Mouse (Mus musculus): Measurements from ENCODE around the gene Fgl2. TPM values are rescaled to one million over a fixed set of nuclear protein-coding genes. Genes with fewer than 3 reads are reported as not detected.

Gene Fgl2
- polyA plus RNA-seq, 1 experiment from 2014 or later = 13.0 TPM

GRCm38 (mm10) chr5:21366338-21367053 is 5.9 kb upstream of the Fgl2 start:
- Histone ChIP-seq H3K4me1 (no peaks in the 10 kb centered on the region), H3K36me3 (no peaks in the 10 kb centered on the region), H3K9ac (no peak overlapping the region), H3K9me3 (no peaks in the 10 kb centered on the region), H3K4me3 (replicated peaks) (no peak overlapping the region), H3K4me2 (no peak overlapping the region), H3K27ac (no peak overlapping the region), H3K27me3 (replicated peaks) (no peaks in the 10 kb centered on the region)
- WGBS = 65% methylated on average over 4 of the region's 4 CpGs
- ATAC-seq (ENCODE audit: insufficient read depth, low FRiP score, low read depth) = no peak

DNA sequence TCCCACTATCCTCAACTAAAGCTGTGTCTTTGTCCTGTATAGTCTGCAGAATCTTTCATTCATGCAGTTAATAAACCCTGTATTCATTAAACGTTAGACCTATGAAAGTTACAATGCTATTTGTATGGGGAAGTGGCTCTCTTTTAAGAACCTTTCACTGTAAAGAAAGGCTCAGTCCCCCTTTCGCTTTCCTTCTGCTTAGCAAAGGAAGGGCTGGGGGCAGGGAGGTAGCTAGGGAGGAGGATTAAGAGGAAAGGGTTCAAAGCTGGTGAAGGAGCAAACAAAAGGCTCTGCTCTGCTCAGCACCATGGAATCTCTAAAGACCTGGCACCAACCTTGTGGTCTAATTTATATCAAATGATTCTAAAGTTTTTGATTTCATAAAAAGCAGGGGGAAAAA is 4.9 kb upstream of the Fgl2 start:
- no peak overlapping the region for H3K4me3 ChIP-seq (replicated peaks)
- peaks cover 3% of the 10 kb centered on the region; the same call in 1 of the 2 replicates for H3K4me1 ChIP-seq
- 44% methylated on average over 2 of the region's 2 CpGs for WGBS
- H3K4me2 ChIP-seq = no peak overlapping the region
- no peaks in the 10 kb centered on the region for H3K36me3 ChIP-seq
- no peak overlapping the region for H3K9ac ChIP-seq
- ATAC-seq (ENCODE audit: insufficient read depth, low FRiP score, low read depth) = no peak
- no peaks in the 10 kb centered on the region for H3K9me3 ChIP-seq
- no peaks in the 10 kb centered on the region for H3K27me3 ChIP-seq (replicated peaks)
- no peak overlapping the region for H3K27ac ChIP-seq

- no peak overlapping the region for H3K27ac ChIP-seq
- H3K4me2 ChIP-seq = no peak overlapping the region
- 84% methylated on average over 5 of the region's 5 CpGs for WGBS
- no peaks in the 10 kb centered on the region for H3K9me3 ChIP-seq
- H3K4me3 ChIP-seq (replicated peaks) = no peak overlapping the region
- ATAC-seq (ENCODE audit: insufficient read depth, low FRiP score, low read depth) = no peak
- H3K27me3 ChIP-seq (replicated peaks) = no peaks in the 10 kb centered on the region
- peaks cover 4% of the 10 kb centered on the region; the same call in 1 of the 2 replicates for H3K4me1 ChIP-seq
- no peak overlapping the region for H3K9ac ChIP-seq
- H3K36me3 ChIP-seq = no peaks in the 10 kb centered on the region
Observed at GRCm38 (mm10) chr5:21370218-21370947, 2.1 kb upstream of the Fgl2 start.

- H3K27ac ChIP-seq = no peak overlapping the region
- H3K27me3 ChIP-seq (replicated peaks) = no peaks in the 10 kb centered on the region
- H3K9me3 ChIP-seq = no peaks in the 10 kb centered on the region
- H3K9ac ChIP-seq = no peak overlapping the region
- peaks cover 4% of the 10 kb centered on the region; the same call in 1 of the 2 replicates for H3K4me1 ChIP-seq
- H3K4me2 ChIP-seq = peak overlapping the region; percentile 92; the same call in 1 of the 2 replicates
- WGBS = 49% methylated on average over 5 of the region's 5 CpGs
- H3K36me3 ChIP-seq = no peaks in the 10 kb centered on the region
- H3K4me3 ChIP-seq (replicated peaks) = no peak overlapping the region
- ATAC-seq (ENCODE audit: insufficient read depth, low FRiP score, low read depth) = no peak
Observed at GRCm38 (mm10) chr5:21371920-21372319, 522 bp upstream of the Fgl2 start.

DNA sequence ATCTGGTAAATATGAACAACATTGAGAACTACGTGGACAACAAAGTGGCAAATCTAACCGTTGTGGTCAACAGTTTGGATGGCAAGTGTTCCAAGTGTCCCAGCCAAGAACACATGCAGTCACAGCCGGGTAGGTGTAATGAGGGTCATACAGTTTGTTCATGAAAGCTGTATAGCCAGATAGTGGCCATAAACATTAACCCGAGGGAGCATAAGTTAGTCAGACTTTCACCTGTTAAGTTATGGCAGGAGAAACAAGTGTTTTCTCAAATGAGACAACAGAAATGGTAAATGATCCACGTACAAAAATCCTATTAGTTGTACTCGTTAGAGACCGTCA is 707 bp downstream of the Fgl2 start:
- H3K9ac ChIP-seq = no peak overlapping the region

DNA sequence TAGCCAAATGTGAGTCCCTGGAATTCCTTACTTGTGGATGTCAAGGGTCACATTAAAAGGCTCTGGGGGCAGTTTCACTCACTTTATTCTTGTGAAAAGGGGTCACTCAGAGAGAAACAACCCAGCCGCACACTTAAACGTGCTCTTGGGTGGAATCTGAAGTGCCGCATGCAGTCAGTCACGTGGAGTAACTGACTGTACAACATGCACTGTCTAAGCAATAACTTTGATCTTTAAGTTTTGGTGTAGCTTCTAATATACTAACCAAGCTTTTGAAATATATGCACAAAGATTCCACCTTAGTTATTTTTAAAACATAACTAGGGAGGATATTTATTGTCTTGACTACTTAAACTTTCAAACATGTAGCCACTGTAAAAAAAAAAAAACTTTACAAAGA is 4.5 kb downstream of the Fgl2 start:
- WGBS = 80% methylated on average over 4 of the region's 4 CpGs

More for the DNA sequence above, 707 bp downstream of the Fgl2 start:
- H3K4me1 ChIP-seq = peaks cover 4% of the 10 kb centered on the region; the same call in 1 of the 2 replicates
- ATAC-seq (ENCODE audit: insufficient read depth, low FRiP score, low read depth) = no peak
- no peak overlapping the region for H3K27ac ChIP-seq
- H3K27me3 ChIP-seq (replicated peaks) = no peaks in the 10 kb centered on the region
- WGBS = 61% methylated on average over 7 of the region's 7 CpGs
- H3K9me3 ChIP-seq = no peaks in the 10 kb centered on the region
- H3K4me2 ChIP-seq = peak overlapping the region; percentile 92
- no peaks in the 10 kb centered on the region for H3K36me3 ChIP-seq
- peak overlapping the region; percentile 50 for H3K4me3 ChIP-seq (replicated peaks)

GRCm38 (mm10) chr5:21378397-21378796 is 6.0 kb downstream of the Fgl2 start:
- Histone ChIP-seq H3K4me3 (replicated peaks) (no peak overlapping the region), H3K4me2 (no peak overlapping the region), H3K27ac (no peak overlapping the region), H3K36me3 (no peaks in the 10 kb centered on the region), H3K4me1 (0 out of 2 replicates have a peak, but pooled peaks cover 10% of the 10 kb centered on the region), H3K9me3 (no peaks in the 10 kb centered on the region), H3K27me3 (replicated peaks) (no peaks in the 10 kb centered on the region), H3K9ac (no peak overlapping the region)
- ATAC-seq (ENCODE audit: insufficient read depth, low FRiP score, low read depth) = no peak
- WGBS = 39% methylated on average over 2 of the region's 2 CpGs

More for the DNA sequence above, 4.5 kb downstream of the Fgl2 start:
- Histone ChIP-seq H3K4me2 (no peak overlapping the region), H3K27me3 (replicated peaks) (no peaks in the 10 kb centered on the region), H3K4me1 (peaks cover 4% of the 10 kb centered on the region; the same call in 1 of the 2 replicates), H3K9ac (no peak overlapping the region), H3K9me3 (no peaks in the 10 kb centered on the region), H3K27ac (no peak overlapping the region), H3K36me3 (no peaks in the 10 kb centered on the region), H3K4me3 (replicated peaks) (no peak overlapping the region)
- no peak for ATAC-seq (ENCODE audit: insufficient read depth, low FRiP score, low read depth)

DNA sequence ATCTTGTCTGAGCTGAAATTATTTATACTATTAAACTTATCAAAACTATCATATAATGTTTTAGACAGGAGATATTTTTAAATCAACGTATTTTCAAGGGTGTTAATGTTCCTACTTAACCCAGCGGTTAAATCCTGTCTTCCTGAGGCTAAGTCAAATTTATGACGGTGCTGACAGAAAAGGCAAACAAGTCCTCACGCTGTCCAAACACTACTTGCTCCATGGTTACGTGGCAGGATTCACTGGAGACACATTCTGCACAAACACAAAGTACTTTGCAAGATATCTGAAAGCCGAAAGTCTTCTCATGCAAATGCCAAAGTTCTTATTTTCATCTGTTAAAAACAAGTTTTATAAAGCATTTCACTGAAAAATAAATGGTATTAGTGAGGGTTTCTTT is 9.5 kb downstream of the Fgl2 start:
- H3K4me2 ChIP-seq = no peak overlapping the region
- H3K9me3 ChIP-seq = no peaks in the 10 kb centered on the region
- H3K27me3 ChIP-seq (replicated peaks) = no peaks in the 10 kb centered on the region
- WGBS = 20% methylated on average over 6 of the region's 6 CpGs
- no peak overlapping the region for H3K4me3 ChIP-seq (replicated peaks)
- ATAC-seq (ENCODE audit: insufficient read depth, low FRiP score, low read depth) = no peak
- no peaks in the 10 kb centered on the region for H3K36me3 ChIP-seq
- no peak overlapping the region for H3K27ac ChIP-seq
- H3K9ac ChIP-seq = no peak overlapping the region
- H3K4me1 ChIP-seq = peaks cover 22% of the 10 kb centered on the region

DNA sequence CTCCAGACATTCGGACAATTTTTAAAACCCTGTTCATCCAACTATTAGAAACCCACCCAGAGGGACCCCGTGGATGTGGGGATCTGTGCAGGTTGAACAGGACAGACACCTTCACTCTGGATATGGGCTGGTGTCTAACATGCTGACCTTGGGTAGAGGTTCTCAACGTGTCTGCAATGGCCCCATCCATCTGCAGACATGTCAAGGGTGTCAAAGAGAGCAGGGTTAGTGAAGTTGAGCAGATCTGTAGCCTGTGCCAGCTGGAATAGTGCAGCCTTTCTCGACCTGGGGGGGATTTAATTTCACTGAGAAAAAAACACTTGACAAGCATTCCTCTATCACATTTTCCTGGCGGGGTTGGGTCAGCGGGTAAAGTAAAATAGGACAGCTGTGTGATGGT is 10.2 kb downstream of the Fgl2 start:
- Histone ChIP-seq H3K36me3 (no peaks in the 10 kb centered on the region), H3K27ac (peak overlapping the region; percentile 27), H3K4me3 (replicated peaks) (no peak overlapping the region), H3K9me3 (no peaks in the 10 kb centered on the region), H3K27me3 (replicated peaks) (no peaks in the 10 kb centered on the region), H3K9ac (no peak overlapping the region), H3K4me2 (no peak overlapping the region), H3K4me1 (peaks cover 22% of the 10 kb centered on the region)
- ATAC-seq (ENCODE audit: insufficient read depth, low FRiP score, low read depth) = no peak; the same call in 1 of the 2 replicates
- 32% methylated on average over 6 of the region's 6 CpGs for WGBS

- no peaks in the 10 kb centered on the region for H3K36me3 ChIP-seq
- ATAC-seq (ENCODE audit: insufficient read depth, low FRiP score, low read depth) = no peak
- WGBS = 29% methylated on average over 14 of the region's 14 CpGs
- H3K4me2 ChIP-seq = peak overlapping the region; percentile 10; the same call in 1 of the 2 replicates
- no peak overlapping the region for H3K4me3 ChIP-seq (replicated peaks)
- H3K9ac ChIP-seq = no peak overlapping the region
- no peaks in the 10 kb centered on the region for H3K9me3 ChIP-seq
- H3K27me3 ChIP-seq (replicated peaks) = no peaks in the 10 kb centered on the region
- H3K27ac ChIP-seq = peak overlapping the region; percentile 51
- H3K4me1 ChIP-seq = peaks cover 22% of the 10 kb centered on the region
Observed at GRCm38 (mm10) chr5:21383392-21384251, 11.2 kb downstream of the Fgl2 start.

GRCm38 (mm10) chr5:21384252-21384960 is 12.0 kb downstream of the Fgl2 start:
- no peak overlapping the region for H3K4me3 ChIP-seq (replicated peaks)
- peaks cover 22% of the 10 kb centered on the region for H3K4me1 ChIP-seq
- ATAC-seq (ENCODE audit: insufficient read depth, low FRiP score, low read depth) = 0 out of 2 replicates have a peak, but pooled peaks have one; percentile 27
- H3K27me3 ChIP-seq (replicated peaks) = no peaks in the 10 kb centered on the region
- H3K9me3 ChIP-seq = no peaks in the 10 kb centered on the region
- no peak overlapping the region for H3K9ac ChIP-seq
- 60% methylated on average over 13 of the region's 13 CpGs for WGBS
- no peaks in the 10 kb centered on the region for H3K36me3 ChIP-seq
- no peak overlapping the region for H3K4me2 ChIP-seq
- no peak overlapping the region for H3K27ac ChIP-seq

All from stomach, embryonic 15.5 days (tissue).